Mouse (Mus musculus) lung, postnatal 36 days (tissue): ENCODE measurements around the gene Mmd2.
A peak's percentile ranks its signal among the peaks of the same experiment; 100 is the strongest.

Experiments used
- DNase-seq: peaks from one replicate; pipeline ENCODE4 v3.0.0; 2022; ENCODE audit warnings: mixed read lengths

Gene Mmd2

DNA sequence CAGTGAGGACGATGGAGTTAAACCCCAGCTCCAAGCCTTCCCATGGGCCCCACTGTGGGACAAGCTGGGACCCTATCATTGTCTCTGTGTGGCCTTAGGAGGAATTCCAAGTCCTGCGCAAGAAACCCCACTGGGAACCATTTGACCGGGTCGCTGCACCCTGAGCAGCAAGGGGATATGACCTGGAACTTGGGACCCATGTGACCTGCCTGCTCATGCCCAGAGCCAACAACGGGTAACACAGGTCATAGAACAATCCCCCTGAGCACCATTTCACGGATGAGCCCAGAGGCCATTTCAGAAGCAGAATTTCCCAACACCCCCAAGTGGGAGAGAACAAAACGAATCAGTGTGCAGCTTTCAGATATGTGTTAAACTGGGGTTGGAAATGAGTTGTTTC is 4.2 kb downstream of the Mmd2 start:
- no peak for DNase-seq

DNA sequence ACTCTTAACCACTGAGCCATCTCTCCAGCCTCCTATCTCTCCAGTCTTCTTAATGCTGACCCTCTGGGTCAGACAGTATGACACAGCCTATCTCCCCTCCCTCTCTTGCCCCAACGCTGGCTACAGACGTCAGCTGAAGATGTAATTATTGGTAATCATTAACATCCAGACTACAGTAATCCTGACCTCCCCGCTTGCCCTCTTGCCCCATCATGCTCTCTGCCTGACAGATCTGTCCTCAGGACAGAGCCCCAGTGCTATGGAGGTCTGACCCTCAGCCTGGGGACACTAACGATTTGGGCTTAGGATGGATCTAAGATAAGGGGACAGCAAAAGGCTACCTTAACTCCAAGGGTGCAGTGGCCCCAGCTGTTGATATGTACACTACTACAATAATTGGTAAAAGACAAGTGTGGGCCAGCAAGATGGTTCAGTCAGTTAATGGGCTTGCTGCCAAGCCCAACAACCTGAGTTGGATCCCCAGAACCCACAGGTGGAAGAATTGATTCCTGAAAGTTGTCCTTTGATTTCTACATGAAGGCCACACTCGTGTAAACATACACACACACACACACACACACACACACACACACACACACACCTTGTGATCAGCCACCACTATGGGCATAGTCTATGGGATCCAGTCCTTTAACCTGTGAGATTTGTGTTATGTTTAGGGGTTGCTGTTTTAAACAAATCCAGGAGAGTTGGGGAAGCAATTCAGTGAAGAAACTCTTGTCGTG is 10.8 kb downstream of the Mmd2 start:
- no peak for DNase-seq

GRCm38 (mm10) chr5:142596723-142597122 is 11.9 kb downstream of the Mmd2 start:
- DNase-seq: no peak

DNA sequence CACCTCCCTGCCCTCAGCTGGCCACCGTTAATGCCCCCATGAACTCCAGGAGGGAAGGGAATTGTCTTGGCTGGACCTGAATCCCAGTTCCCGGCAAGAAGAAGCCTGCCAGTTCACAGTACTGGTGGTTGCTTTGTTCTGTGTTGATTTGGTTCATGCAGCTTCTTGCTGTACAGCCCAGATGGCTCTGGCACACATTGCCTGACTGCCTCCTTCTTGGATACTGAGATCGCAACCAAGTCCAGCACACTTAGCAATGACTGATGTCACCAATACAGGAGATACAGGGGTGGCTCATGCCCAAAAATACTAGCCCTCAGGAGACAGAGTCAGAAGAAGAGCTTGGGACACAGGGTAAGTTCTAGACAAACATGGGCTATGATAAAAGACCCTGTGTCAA is 12.9 kb downstream of the Mmd2 start:
- DNase-seq: no peak

DNA sequence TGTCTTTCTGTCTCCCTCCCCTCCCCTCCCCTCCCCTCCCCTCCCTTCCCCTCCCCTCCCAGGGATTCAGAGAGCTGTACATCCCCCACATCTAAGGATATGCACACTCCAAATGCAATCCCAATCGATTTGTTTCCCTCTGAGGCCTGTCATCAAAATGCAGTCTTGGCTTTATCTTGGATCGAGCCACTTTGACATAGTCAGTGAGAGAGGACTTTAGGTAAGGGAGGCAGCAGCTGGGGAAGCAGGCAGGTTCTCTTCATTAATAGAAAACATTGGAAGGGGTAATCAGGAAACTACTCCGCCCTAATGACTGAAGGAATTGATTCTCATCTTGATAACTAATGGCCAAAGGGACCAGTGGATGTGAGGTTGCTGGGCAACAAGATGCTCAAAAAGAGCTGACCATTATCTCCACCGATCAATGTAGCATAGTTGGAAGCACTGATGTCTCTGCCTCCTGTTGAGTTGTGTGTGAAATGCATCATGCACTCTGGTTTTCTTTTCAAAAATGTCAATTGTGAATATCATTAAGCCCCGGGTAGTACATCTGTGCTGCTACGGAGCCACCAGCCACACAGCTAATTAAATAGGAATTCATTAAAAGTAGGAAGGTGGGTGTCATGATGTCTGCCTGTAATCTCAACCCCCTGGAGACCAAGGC is 17.5 kb downstream of the Mmd2 start:
- DNase-seq: no peak

GRCm38 (mm10) chr5:142583616-142584126 is 24.9 kb downstream of the Mmd2 start:
- no peak for DNase-seq

GRCm38 (mm10) chr5:142581517-142581916 is 27.1 kb downstream of the Mmd2 start:
- peak; percentile 47 for DNase-seq

DNA sequence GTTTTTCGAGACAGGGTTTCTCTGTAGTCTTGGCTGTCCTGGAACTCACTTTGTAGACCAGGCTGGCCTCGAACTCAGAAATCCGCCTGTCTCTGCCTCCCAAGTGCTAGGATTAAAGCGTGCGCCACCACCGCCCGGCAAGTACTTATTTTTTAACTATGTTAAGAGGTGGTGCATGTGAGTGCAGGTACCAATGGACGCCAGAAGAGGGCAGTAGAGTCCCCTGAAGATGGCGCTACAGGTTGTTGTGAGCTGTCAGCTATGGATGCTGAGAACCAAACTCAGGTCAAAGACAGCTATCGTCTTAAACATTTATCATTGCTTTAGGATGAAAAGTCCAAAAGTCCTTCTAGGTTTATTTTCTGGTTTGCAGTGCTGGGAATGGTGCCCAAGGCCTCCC is 30.4 kb downstream of the Mmd2 start:
- DNase-seq: no peak

GRCm38 (mm10) chr5:142576832-142577231 is 31.8 kb downstream of the Mmd2 start:
- DNase-seq: no peak

DNA sequence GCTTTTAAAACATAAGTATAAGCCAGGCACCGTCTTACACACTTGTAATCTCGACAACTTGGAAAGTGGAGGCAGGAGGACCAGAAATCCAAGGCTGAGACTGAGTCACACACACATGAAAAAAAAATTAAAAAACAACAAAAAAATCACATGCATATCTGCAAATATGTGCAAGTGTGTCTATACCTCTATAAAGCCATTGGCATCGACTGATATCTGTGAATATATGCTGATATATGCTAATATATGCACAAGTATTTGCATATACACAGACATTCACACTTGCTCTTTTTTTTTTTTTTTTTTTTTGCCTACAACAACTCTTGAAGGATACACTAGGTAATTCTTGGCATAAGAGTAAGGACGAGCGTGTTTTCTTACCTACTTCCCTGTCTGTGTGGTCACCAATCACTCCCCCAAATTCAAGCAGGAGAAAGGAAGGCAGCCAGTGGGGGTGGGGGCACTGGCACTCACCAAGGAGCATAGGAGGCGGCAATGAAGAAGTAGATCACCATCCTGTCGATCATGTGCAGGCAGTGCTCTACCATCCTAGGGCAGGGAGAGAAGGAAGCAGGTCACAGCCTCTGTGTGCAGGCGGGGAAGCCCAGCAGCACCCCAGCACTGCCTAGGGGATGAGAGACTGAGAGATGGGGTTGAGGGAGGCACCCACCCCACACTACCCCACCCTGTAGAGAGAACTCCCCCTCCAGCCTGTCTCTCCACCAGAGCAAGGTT is 34.1 kb downstream of the Mmd2 start:
- no peak for DNase-seq

GRCm38 (mm10) chr5:142564606-142565005 is 44.0 kb downstream of the Mmd2 start:
- no peak for DNase-seq

DNA sequence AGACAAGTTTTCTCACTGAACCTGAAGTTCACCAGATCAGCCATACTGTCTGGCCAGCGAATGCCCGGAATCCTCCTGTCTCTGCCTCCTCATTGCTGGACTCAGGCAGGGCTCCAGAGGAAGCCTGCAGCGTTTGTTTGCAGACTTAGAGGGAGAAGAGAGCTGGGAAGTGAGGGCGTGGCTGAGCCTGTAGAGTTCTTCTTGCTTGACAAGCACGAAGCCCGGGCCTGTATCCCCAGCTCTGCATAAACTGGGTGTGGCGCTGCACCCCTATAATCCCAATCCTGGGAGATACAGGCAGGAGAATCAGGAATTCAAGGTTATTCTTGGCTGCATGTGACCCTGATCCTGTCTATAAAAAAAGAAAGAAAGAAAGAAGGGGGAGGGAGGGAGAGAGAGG is 48.3 kb downstream of the Mmd2 start:
- DNase-seq: no peak

DNA sequence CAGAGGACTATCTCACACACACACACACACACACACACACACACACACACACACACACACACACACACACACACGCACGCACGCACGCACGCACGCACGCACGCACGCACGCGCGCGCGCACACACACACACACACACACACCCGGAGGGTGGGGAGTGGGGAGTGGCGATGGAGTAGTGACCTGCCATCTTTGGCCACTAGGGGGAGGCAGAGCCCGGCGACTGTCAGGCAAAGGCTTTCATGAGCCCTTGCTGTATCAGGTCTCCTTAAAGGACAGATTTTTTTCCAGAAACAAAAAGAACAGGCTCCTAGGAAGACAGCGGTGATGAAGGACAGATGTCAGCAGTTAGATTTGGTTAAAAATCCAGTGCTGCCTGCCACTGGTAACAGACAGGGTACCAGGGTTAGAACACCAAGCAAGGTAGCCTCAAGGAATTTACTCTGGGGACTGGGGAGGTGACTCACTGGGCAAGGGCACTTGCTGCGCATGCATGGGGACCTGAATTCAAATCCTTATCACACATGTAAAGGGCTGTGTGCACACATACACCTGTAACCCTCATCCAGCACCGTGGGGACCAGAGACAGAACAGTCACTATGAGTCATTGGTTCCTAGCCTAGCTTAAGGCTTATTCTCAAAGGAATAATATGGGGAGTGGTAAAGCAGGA is 51.1 kb downstream of the Mmd2 start:
- peak; percentile 71 for DNase-seq

- no peak for DNase-seq
Measured at GRCm38 (mm10) chr5:142556721-142557120, 51.9 kb downstream of the Mmd2 start.

- DNase-seq: no peak
Measured at GRCm38 (mm10) chr5:142555866-142556265, 52.7 kb downstream of the Mmd2 start.

GRCm38 (mm10) chr5:142550706-142551652 is 57.6 kb downstream of the Mmd2 start, which contains the start of gene Radil:
Gene Radil, minus strand, starts transcription at chr5:142551098.
- peak; percentile 97 for DNase-seq

DNA sequence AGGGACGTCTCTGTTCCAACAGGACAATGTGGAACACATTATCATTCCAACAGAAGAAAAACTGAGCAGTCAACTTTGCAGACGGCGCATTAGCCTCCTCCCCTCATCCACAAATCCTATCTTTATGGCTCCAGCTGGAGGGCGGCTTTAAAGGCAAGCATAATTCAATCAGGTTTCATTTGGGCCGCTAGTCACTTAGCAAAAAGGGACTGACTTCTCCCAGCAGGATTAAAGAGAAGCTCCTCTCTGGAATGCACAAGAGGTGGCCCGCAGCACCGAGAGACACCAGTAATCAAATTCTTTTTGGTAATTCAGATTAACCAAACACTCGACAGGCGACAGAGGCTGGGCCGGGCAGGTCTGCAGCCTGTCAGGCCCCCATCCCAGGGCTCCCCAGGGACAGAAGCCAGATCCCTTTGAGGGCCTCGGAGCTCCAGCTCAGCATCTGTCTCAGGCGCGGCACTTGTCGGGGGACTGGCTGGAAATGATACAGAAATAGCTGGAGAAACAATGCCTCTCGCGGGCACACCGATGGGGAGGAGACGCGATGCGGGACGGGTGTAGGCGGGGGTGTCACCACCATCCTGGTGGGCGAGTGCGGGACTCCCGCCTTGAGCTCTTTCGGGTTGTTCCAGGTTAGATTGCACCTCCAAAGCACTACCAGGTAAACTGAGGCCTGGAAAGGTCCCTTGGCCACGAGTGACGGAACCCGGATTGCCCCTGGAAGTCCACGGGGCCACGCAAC is 58.5 kb downstream of the Mmd2 start:
- peak; percentile 21 for DNase-seq

- DNase-seq: peak; percentile 45
Measured at GRCm38 (mm10) chr5:142549441-142549840, 59.2 kb downstream of the Mmd2 start.

- DNase-seq: peak; percentile 15
Measured at GRCm38 (mm10) chr5:142547066-142547465, 61.5 kb downstream of the Mmd2 start.

- no peak for DNase-seq
Measured at GRCm38 (mm10) chr5:142546344-142546743, 62.3 kb downstream of the Mmd2 start.
